Mouse (Mus musculus) forebrain, embryonic 14.5 days (tissue): Measurements from ENCODE around the gene Slc25a47. TPM values are rescaled to one million over a fixed set of nuclear protein-coding genes. Genes with fewer than 3 reads are reported as not detected.

Experiments used
- ATAC-seq: fragments of 200-750 bp; cut with Nextera tagmentation; 2 replicates; pipeline ENCODE4 v1.8.0; 2017; ENCODE audit warnings: mild to moderate bottlenecking, moderate library complexity
- DNase-seq: peaks from one replicate; pipeline ENCODE4 v3.0.0-alpha.2; 2015; ENCODE audit warnings: low spot score
- H3K27ac ChIP-seq: fragments of 300-500 bp; sonication (generic); 2 replicates; pipeline ENCODE4 v1.5.1; 2014; ENCODE audit warnings: low read depth, mild to moderate bottlenecking, control low read depth, low read length, moderate library complexity
- H3K27me3 ChIP-seq: fragments of 300-500 bp; sonication (generic); replicated peaks from 2 replicates; pipeline ENCODE4 v1.6.1; 2014; ENCODE audit warnings: low read length, control low read depth, mixed read lengths; ENCODE audit not compliant: control insufficient read depth, insufficient read depth
- H3K36me3 ChIP-seq: fragments of 300-500 bp; sonication (generic); 2 replicates; pipeline ENCODE4 v1.6.1; 2014; ENCODE audit warnings: low read length, control low read depth; ENCODE audit not compliant: control insufficient read depth, insufficient read depth
- H3K4me1 ChIP-seq: fragments of 300-500 bp; sonication (generic); 2 replicates; pipeline ENCODE4 v1.6.1; 2014; ENCODE audit warnings: antibody characterized with exemption, low read length, control low read depth; ENCODE audit not compliant: control insufficient read depth, insufficient read depth
- H3K4me2 ChIP-seq: fragments of 300-500 bp; sonication (generic); 2 replicates; pipeline ENCODE4 v1.6.1; 2014; ENCODE audit warnings: mild to moderate bottlenecking, control low read depth, low read length
- H3K4me3 ChIP-seq: fragments of 300-500 bp; sonication (generic); 2 replicates; pipeline ENCODE4 v1.5.1; 2014; ENCODE audit warnings: low read depth, low read length, control low read depth
- H3K9ac ChIP-seq: fragments of 300-500 bp; sonication (generic); 2 replicates; pipeline ENCODE4 v1.6.1; 2014; ENCODE audit warnings: mild to moderate bottlenecking, low read length, control low read depth, moderate library complexity
- H3K9me3 ChIP-seq: fragments of 300-500 bp; sonication (generic); replicated peaks from 2 replicates; pipeline ENCODE4 v1.6.1; 2016; ENCODE audit warnings: low read length, control low read depth, mixed read lengths; ENCODE audit not compliant: control insufficient read depth
- WGBS: fragments of 180-500 bp; shearing (Covaris S2); extraction: QIAGEN DNeasy Blood & Tissue Kit; methylation state at CpG from one replicate; pipeline ENCODE4 v1.1.7; 2014; 5-methylcytosine and 5-hydroxymethylcytosine counted together
- polyA plus RNA-seq: library from polyadenylated mRNA; unstranded; fragments of >200 nt; fragmentation: Nextera tagmentation; extraction: Ambion mirVana; gene quantifications from 2 replicates; pipeline ENCODE4 v1.2.1, GENCODE M21; 2014

The Slc25a47 gene
- polyA plus RNA-seq, 1 experiment from 2014 or later = 17.3 TPM

GRCm38 (mm10) chr12:108887077-108887476 lies 51.2 kb downstream of the Slc25a47 start:
- H3K36me3 ChIP-seq = peaks cover 82% of the 10 kb centered on the region
- H3K27me3 ChIP-seq = no peaks in the 10 kb centered on the region
- ATAC-seq (no peak), DNase-seq (no peak)
- H3K27ac ChIP-seq = no peak overlapping the region
- H3K4me2 ChIP-seq = no peak overlapping the region
- H3K4me1 ChIP-seq = no peaks in the 10 kb centered on the region
- no peaks in the 10 kb centered on the region for H3K9me3 ChIP-seq
- WGBS = 96% methylated on average over 4 of the region's 4 CpGs
- no peak overlapping the region for H3K4me3 ChIP-seq
- H3K9ac ChIP-seq = no peak overlapping the region

- Histone ChIP-seq H3K9ac (no peak overlapping the region), H3K27ac (no peak overlapping the region), H3K27me3 (no peaks in the 10 kb centered on the region), H3K4me3 (no peak overlapping the region), H3K4me1 (peaks cover 7% of the 10 kb centered on the region), H3K9me3 (no peaks in the 10 kb centered on the region), H3K4me2 (no peak overlapping the region), H3K36me3 (peaks cover 67% of the 10 kb centered on the region)
- ATAC-seq (no peak), DNase-seq (no peak)
- WGBS = 88% methylated on average over 4 of the region's 4 CpGs
These were observed 52.8 kb downstream of the Slc25a47 start for GRCm38 (mm10) chr12:108888632-108889031.

GRCm38 (mm10) chr12:108892989-108893714 lies 57.3 kb downstream of the Slc25a47 start, which contains the start of gene Wdr25:
Gene Wdr25 (plus strand): TSS chr12:108893631.
- peak within 1 kb of the TSS; percentile 93 for H3K4me2 ChIP-seq
- no peaks in the 10 kb centered on the region for H3K9me3 ChIP-seq
- WGBS = 22% methylated on average over 12 of the region's 12 CpGs
- H3K27ac ChIP-seq = no peak within 1 kb of the TSS
- H3K27me3 ChIP-seq = no peaks in the 10 kb centered on the region
- H3K9ac ChIP-seq = peak within 1 kb of the TSS; percentile 73
- peak within 1 kb of the TSS; percentile 66 for H3K4me3 ChIP-seq
- DNase-seq = no peak
- no peak for ATAC-seq
- peaks cover 11% of the 10 kb centered on the region for H3K4me1 ChIP-seq
- peaks cover 23% of the 10 kb centered on the region for H3K36me3 ChIP-seq

GRCm38 (mm10) chr12:108893715-108894431 lies 58.0 kb downstream of the Slc25a47 start, which contains the start of gene Wars:
Gene Wars (minus strand): TSS chr12:108894174.
- Histone ChIP-seq H3K4me2 (peak within 1 kb of the TSS; percentile 93), H3K27ac (no peak within 1 kb of the TSS), H3K9ac (peak within 1 kb of the TSS; percentile 73), H3K4me1 (peaks cover 11% of the 10 kb centered on the region), H3K36me3 (peaks cover 16% of the 10 kb centered on the region; the same call in 1 of the 2 replicates), H3K4me3 (peak within 1 kb of the TSS; percentile 66), H3K9me3 (no peaks in the 10 kb centered on the region), H3K27me3 (no peaks in the 10 kb centered on the region)
- DNase-seq = peak; percentile 97
- peak; percentile 100 for ATAC-seq
- WGBS = under 1% methylated on average over 58 of the region's 58 CpGs

- WGBS = 4% methylated on average over 7 of the region's 7 CpGs
- Histone ChIP-seq H3K36me3 (peaks cover 13% of the 10 kb centered on the region; the same call in 1 of the 2 replicates), H3K27ac (no peak overlapping the region), H3K27me3 (no peaks in the 10 kb centered on the region), H3K4me3 (peak overlapping the region; percentile 66), H3K4me1 (peaks cover 11% of the 10 kb centered on the region), H3K4me2 (peak overlapping the region; percentile 74), H3K9me3 (no peaks in the 10 kb centered on the region), H3K9ac (peak overlapping the region; percentile 73)
- no peak for ATAC-seq
- no peak for DNase-seq
These were observed 58.6 kb downstream of the Slc25a47 start for GRCm38 (mm10) chr12:108894432-108894816.

GRCm38 (mm10) chr12:108896006-108896405 lies 60.2 kb downstream of the Slc25a47 start:
- Histone ChIP-seq H3K4me2 (no peak overlapping the region), H3K9me3 (no peaks in the 10 kb centered on the region), H3K27ac (no peak overlapping the region), H3K36me3 (0 out of 2 replicates have a peak, but pooled peaks cover 3% of the 10 kb centered on the region), H3K4me1 (peaks cover 11% of the 10 kb centered on the region), H3K27me3 (no peaks in the 10 kb centered on the region), H3K9ac (no peak overlapping the region), H3K4me3 (no peak overlapping the region)
- DNase-seq (no peak), ATAC-seq (no peak)
- WGBS = 72% methylated on average over 3 of the region's 3 CpGs

GRCm38 (mm10) chr12:108901346-108901745 lies 65.5 kb downstream of the Slc25a47 start:
- no peaks in the 10 kb centered on the region for H3K27me3 ChIP-seq
- H3K4me2 ChIP-seq = no peak overlapping the region
- no peak overlapping the region for H3K27ac ChIP-seq
- peaks cover 9% of the 10 kb centered on the region for H3K4me1 ChIP-seq
- DNase-seq (no peak), ATAC-seq (no peak)
- H3K9me3 ChIP-seq = no peaks in the 10 kb centered on the region
- no peaks in the 10 kb centered on the region for H3K36me3 ChIP-seq
- no peak overlapping the region for H3K9ac ChIP-seq
- 70% methylated on average over 5 of the region's 5 CpGs for WGBS
- no peak overlapping the region for H3K4me3 ChIP-seq

GRCm38 (mm10) chr12:108902940-108903339 lies 67.1 kb downstream of the Slc25a47 start:
- Histone ChIP-seq H3K9ac (no peak overlapping the region), H3K27ac (no peak overlapping the region), H3K4me3 (no peak overlapping the region), H3K4me1 (peaks cover 13% of the 10 kb centered on the region), H3K36me3 (no peaks in the 10 kb centered on the region), H3K4me2 (no peak overlapping the region), H3K9me3 (no peaks in the 10 kb centered on the region), H3K27me3 (no peaks in the 10 kb centered on the region)
- ATAC-seq (no peak), DNase-seq (peak; percentile 71)
- WGBS = 15% methylated on average over 8 of the region's 8 CpGs
